Mouse (Mus musculus) urinary bladder, postnatal 36 days (tissue): ENCODE results near the gene Net1.
"Not testable (repeated sequence)": the region's sequence is repeated elsewhere in the genome, so short reads cannot be mapped to it uniquely, and the experiment has no call there.

ENCODE experiments used
- DNase-seq, 2 experiments: peaks; one replicate each; pipeline ENCODE4 v3.0.0; 2022; ENCODE audit warnings: low spot score in 2 of 2, mixed read lengths in 1 of 2

Gene Net1

GRCm38 (mm10) chr13:3917571-3918311 lies at the start of gene Net1, which contains the start of gene Tubal3:
Net1 (minus strand) TSS chr13:3918220.
Tubal3 (plus strand) TSS chr13:3918274.
- peak; percentile 83 to 86 for DNase-seq

- DNase-seq, result no peak
Measured at GRCm38 (mm10) chr13:3951198-3951914, 33.3 kb upstream of the Net1 start.

- DNase-seq, result no peak
Measured at GRCm38 (mm10) chr13:3949477-3949876, 31.5 kb upstream of the Net1 start.

- no peak for DNase-seq
Measured at GRCm38 (mm10) chr13:3947267-3947666, 29.2 kb upstream of the Net1 start.

GRCm38 (mm10) chr13:3945249-3945648 lies 27.2 kb upstream of the Net1 start, which contains the start of gene Ucn3:
Ucn3 (minus strand) TSS chr13:3945349.
- no peak for DNase-seq

- DNase-seq, result no peak
Measured at GRCm38 (mm10) chr13:3944699-3945098, 26.7 kb upstream of the Net1 start.

- DNase-seq, result no peak
Measured at GRCm38 (mm10) chr13:3926046-3926445, 8.0 kb upstream of the Net1 start.

- DNase-seq, result no peak
Measured at GRCm38 (mm10) chr13:3925632-3926031, 7.6 kb upstream of the Net1 start.

GRCm38 (mm10) chr13:3924483-3924882 lies 6.5 kb upstream of the Net1 start:
- no peak for DNase-seq

- no peak for DNase-seq
Measured at GRCm38 (mm10) chr13:3913504-3913903, 4.5 kb downstream of the Net1 start.

- DNase-seq, result no peak
Measured at GRCm38 (mm10) chr13:3910356-3910755, 7.7 kb downstream of the Net1 start.

GRCm38 (mm10) chr13:3908262-3908661 lies 9.8 kb downstream of the Net1 start:
- DNase-seq, result no peak

GRCm38 (mm10) chr13:3907151-3907696 lies 10.8 kb downstream of the Net1 start:
- DNase-seq, result no peak

- no peak for DNase-seq
Measured at GRCm38 (mm10) chr13:3899301-3899700, 18.7 kb downstream of the Net1 start.

GRCm38 (mm10) chr13:3898202-3898601 lies 19.8 kb downstream of the Net1 start:
- not testable (repeated sequence) for DNase-seq

GRCm38 (mm10) chr13:3896913-3897312 lies 21.1 kb downstream of the Net1 start:
- DNase-seq, result peak; percentile 53 to 74

- no peak for DNase-seq
Measured at GRCm38 (mm10) chr13:3896032-3896431, 22.0 kb downstream of the Net1 start.

GRCm38 (mm10) chr13:3895397-3895980 lies 22.5 kb downstream of the Net1 start:
- no peak for DNase-seq

GRCm38 (mm10) chr13:3894549-3894948 lies 23.5 kb downstream of the Net1 start:
- DNase-seq, result no peak

- DNase-seq, result peak; percentile 93 to 95
Measured at GRCm38 (mm10) chr13:3893126-3893734, 24.8 kb downstream of the Net1 start.

GRCm38 (mm10) chr13:3892601-3893000 lies 25.4 kb downstream of the Net1 start:
- no peak for DNase-seq
